8 mouse cellular contexts compared by ENCODE assay signal in the genomic region with DNA sequence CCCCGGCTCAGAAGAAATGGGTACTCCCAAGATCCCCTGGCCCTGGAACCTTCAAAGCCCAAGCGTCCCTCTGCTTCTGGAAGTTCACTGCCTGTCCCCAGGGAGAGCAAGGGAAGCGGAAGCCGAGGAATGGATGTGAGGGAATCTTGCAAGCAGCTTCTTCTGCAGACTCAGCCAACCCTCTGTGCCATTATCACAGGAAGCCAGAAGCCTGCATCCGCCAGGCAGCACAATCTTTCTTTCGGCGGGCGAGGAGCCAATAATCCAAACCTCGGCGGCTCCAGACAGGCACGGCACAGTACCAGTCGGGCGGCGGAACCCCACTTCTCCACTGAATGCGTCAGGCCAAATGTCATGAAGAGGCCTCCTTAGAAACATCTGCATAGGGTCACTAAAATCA. TPM values are rescaled to one million over a fixed set of nuclear protein-coding genes. Genes with fewer than 3 reads are reported as not detected.
DNase-seq lines count a peak whose midpoint lies in the region; ATAC-seq and TF ChIP-seq lines count a peak whose summit lies in the region.

No protein-coding gene starts in this region.

- H3K36me3 ChIP-seq in midbrain, embryonic 10.5 days: peaks cover 4% of the 10 kb centered on the region; the same call in 1 of the 2 replicates
- no peaks in the 10 kb centered on the region for H3K36me3 ChIP-seq in midbrain, embryonic 11.5 days (ENCODE audit: control insufficient read depth, insufficient read depth, low read length)
- no peaks in the 10 kb centered on the region for H3K36me3 ChIP-seq in midbrain, embryonic 13.5 days

- no peak for DNase-seq in midbrain, embryonic 10.5 days (ENCODE audit: low spot score)
- no peak for DNase-seq in midbrain, embryonic 11.5 days (ENCODE audit: low spot score, missing footprints)
- peak; percentile 68 to 79 for DNase-seq in cerebellum, postnatal 14 days
- peak; percentile 64 to 73 for DNase-seq in heart, postnatal 14 days
- peak; percentile 41 to 50 for DNase-seq in left cerebral cortex, adult 2 months (ENCODE audit: extremely low spot score in 1 of 2, low spot score in 2 of 2)
- no peak for DNase-seq in spleen, adult 18-20 months

- TF ChIP-seq CTCF in left cerebral cortex, adult 2 months (IDR thresholded peaks at IDR 0.05): no peak

- ATAC-seq in midbrain, embryonic 11.5 days (ENCODE audit: low FRiP score): no peak
- no peak for ATAC-seq in midbrain, embryonic 13.5 days
- ATAC-seq in inflammation-experienced regulatory T-cells, adult 6 months: no peak

- peaks cover 93% of the 10 kb centered on the region for H3K4me1 ChIP-seq in midbrain, embryonic 10.5 days
- peaks cover 38% of the 10 kb centered on the region for H3K4me1 ChIP-seq in midbrain, embryonic 11.5 days (ENCODE audit: control insufficient read depth, insufficient read depth, low read length)
- peaks cover 78% of the 10 kb centered on the region for H3K4me1 ChIP-seq in midbrain, embryonic 13.5 days (replicated peaks)

- intact Hi-C loops in heart, postnatal 14 days (cut with DNase I): loop anchor here (1.0 kb wide), 1 partner anchor 8 kb away; no protein-coding TSS in a partner anchor
- intact Hi-C loops in left cerebral cortex, adult 2 months (cut with DNase I): no loop called here

- H3K9ac ChIP-seq in midbrain, embryonic 11.5 days (ENCODE audit: low read length): no peak overlapping the region
- H3K9ac ChIP-seq in midbrain, embryonic 13.5 days (replicated peaks): no peak overlapping the region

- no peak overlapping the region for H3K4me2 ChIP-seq in midbrain, embryonic 11.5 days
- H3K4me2 ChIP-seq in midbrain, embryonic 13.5 days (replicated peaks): no peak overlapping the region

- 0 out of 2 replicates have a peak overlapping the region, but pooled peaks have one; percentile 14 for H3K27ac ChIP-seq in midbrain, embryonic 10.5 days (replicated peaks)
- no peak overlapping the region for H3K27ac ChIP-seq in midbrain, embryonic 11.5 days (ENCODE audit: low read depth, low read length)
- peak overlapping the region; percentile 54; the same call in 1 of the 2 replicates for H3K27ac ChIP-seq in left cerebral cortex, adult 2 months
- H3K27ac ChIP-seq in midbrain, embryonic 13.5 days: peak overlapping the region; percentile 59

- peak overlapping the region; percentile 7; the same call in 1 of the 2 replicates for H3K4me3 ChIP-seq in midbrain, embryonic 10.5 days
- no peak overlapping the region for H3K4me3 ChIP-seq in midbrain, embryonic 11.5 days (ENCODE audit: low read depth, low read length)
- no peak overlapping the region for H3K4me3 ChIP-seq in left cerebral cortex, adult 2 months
- H3K4me3 ChIP-seq in midbrain, embryonic 13.5 days (replicated peaks): no peak overlapping the region

- WGBS in midbrain, embryonic 10.5 days: 82% methylated on average over 15 of the region's 15 CpGs
- WGBS in midbrain, embryonic 11.5 days: 76% methylated on average over 15 of the region's 15 CpGs
- WGBS in midbrain, embryonic 13.5 days: 78% methylated on average over 15 of the region's 15 CpGs

- H3K27me3 ChIP-seq in midbrain, embryonic 10.5 days (ENCODE audit: low read depth, poor library complexity, severe bottlenecking): no peaks in the 10 kb centered on the region
- no peaks in the 10 kb centered on the region for H3K27me3 ChIP-seq in midbrain, embryonic 11.5 days (ENCODE audit: control insufficient read depth, insufficient read depth, low read length)
- no peaks in the 10 kb centered on the region for H3K27me3 ChIP-seq in midbrain, embryonic 13.5 days

- H3K9me3 ChIP-seq in midbrain, embryonic 10.5 days (replicated peaks): no peaks in the 10 kb centered on the region
- no peaks in the 10 kb centered on the region for H3K9me3 ChIP-seq in midbrain, embryonic 11.5 days (ENCODE audit: control insufficient read depth, low read length)
- H3K9me3 ChIP-seq in midbrain, embryonic 13.5 days: no peaks in the 10 kb centered on the region

RNA-seq across cellular contexts. Expression of gene Ptk7, which starts 8.0 kb away (rescaled TPM):
- polyA plus RNA-seq in midbrain, embryonic 10.5 days (2016; fragmentation: Nextera tagmentation; extraction: Ambion mirVana): 65.3 and 68.4 TPM in 2 replicates
- 16.7 and 19.5 TPM in 2 replicates for polyA plus RNA-seq in midbrain, embryonic 11.5 days (2014; fragmentation: Nextera tagmentation; extraction: Ambion mirVana)
- total RNA-seq in heart, postnatal 14 days (2021): 1 to 10 TPM; 9.1 to 9.2 TPM
- total RNA-seq in left cerebral cortex, adult 2 months (2021): 1 to 10 TPM; 8.3 to 9.4 TPM
- 33.4 and 37.5 TPM in 2 replicates for polyA plus RNA-seq in midbrain, embryonic 13.5 days (2015; fragmentation: Nextera tagmentation; extraction: Ambion mirVana)
- not detected for polyA plus RNA-seq in inflammation-experienced regulatory T-cells, adult 6 months (2017; shearing (Covaris generic))

RNA-seq across cellular contexts. Expression of gene Klc4, which starts 24.5 kb away (rescaled TPM):
- polyA plus RNA-seq in midbrain, embryonic 10.5 days (2016; fragmentation: Nextera tagmentation; extraction: Ambion mirVana): 33.0 and 40.3 TPM in 2 replicates
- polyA plus RNA-seq in midbrain, embryonic 11.5 days (2014; fragmentation: Nextera tagmentation; extraction: Ambion mirVana): 26.6 and 29.8 TPM in 2 replicates
- total RNA-seq in heart, postnatal 14 days (2021): 10 to 100 TPM; 24.5 to 25.3 TPM
- total RNA-seq in left cerebral cortex, adult 2 months (2021): 10 to 100 TPM; 21.9 to 24.4 TPM
- polyA plus RNA-seq in midbrain, embryonic 13.5 days (2015; fragmentation: Nextera tagmentation; extraction: Ambion mirVana): 49.1 and 54.1 TPM in 2 replicates
- polyA plus RNA-seq in inflammation-experienced regulatory T-cells, adult 6 months (2017; shearing (Covaris generic)): 10 to 100 TPM in 1 of 3 experiments, 1 to 10 TPM in 2; 7.6 to 10.1 (median 9.1) TPM

RNA-seq across cellular contexts. Expression of gene Mrpl2, which starts 24.7 kb away (rescaled TPM):
- polyA plus RNA-seq in midbrain, embryonic 10.5 days (2016; fragmentation: Nextera tagmentation; extraction: Ambion mirVana): 126 and 129 TPM in 2 replicates
- polyA plus RNA-seq in midbrain, embryonic 11.5 days (2014; fragmentation: Nextera tagmentation; extraction: Ambion mirVana): 97.8 and 100 TPM in 2 replicates
- 100 to 1,000 TPM; 106 to 121 TPM for total RNA-seq in heart, postnatal 14 days (2021)
- total RNA-seq in left cerebral cortex, adult 2 months (2021): 10 to 100 TPM; 49.1 to 53.2 TPM
- polyA plus RNA-seq in midbrain, embryonic 13.5 days (2015; fragmentation: Nextera tagmentation; extraction: Ambion mirVana): 75.1 and 89.5 TPM in 2 replicates
- polyA plus RNA-seq in inflammation-experienced regulatory T-cells, adult 6 months (2017; shearing (Covaris generic)): 10 to 100 TPM; 59.1 to 81.9 (median 60.2) TPM

RNA-seq across cellular contexts. Expression of gene Cul7, which starts 28.8 kb away (rescaled TPM):
- polyA plus RNA-seq in midbrain, embryonic 10.5 days (2016; fragmentation: Nextera tagmentation; extraction: Ambion mirVana): 37.4 and 45.1 TPM in 2 replicates
- polyA plus RNA-seq in midbrain, embryonic 11.5 days (2014; fragmentation: Nextera tagmentation; extraction: Ambion mirVana): 26.2 and 26.8 TPM in 2 replicates
- 10 to 100 TPM; 30.3 to 37.6 TPM for total RNA-seq in heart, postnatal 14 days (2021)
- total RNA-seq in left cerebral cortex, adult 2 months (2021): 10 to 100 TPM; 25.9 to 30.0 TPM
- polyA plus RNA-seq in midbrain, embryonic 13.5 days (2015; fragmentation: Nextera tagmentation; extraction: Ambion mirVana): 41.6 and 46.3 TPM in 2 replicates
- 1 to 10 TPM; 1.7 to 4.1 (median 2.5) TPM for polyA plus RNA-seq in inflammation-experienced regulatory T-cells, adult 6 months (2017; shearing (Covaris generic))

RNA-seq across cellular contexts. Expression of gene Rrp36, which starts 52.8 kb away (rescaled TPM):
- 69.4 and 69.6 TPM in 2 replicates for polyA plus RNA-seq in midbrain, embryonic 10.5 days (2016; fragmentation: Nextera tagmentation; extraction: Ambion mirVana)
- polyA plus RNA-seq in midbrain, embryonic 11.5 days (2014; fragmentation: Nextera tagmentation; extraction: Ambion mirVana): 53.4 and 60.0 TPM in 2 replicates
- 10 to 100 TPM in 1 of 2 experiments, 1 to 10 TPM in 1; 9.8 to 14.2 TPM for total RNA-seq in heart, postnatal 14 days (2021)
- total RNA-seq in left cerebral cortex, adult 2 months (2021): 10 to 100 TPM; 14.9 to 15.7 TPM
- 48.1 and 49.9 TPM in 2 replicates for polyA plus RNA-seq in midbrain, embryonic 13.5 days (2015; fragmentation: Nextera tagmentation; extraction: Ambion mirVana)
- 10 to 100 TPM; 47.3 to 50.7 (median 47.7) TPM for polyA plus RNA-seq in inflammation-experienced regulatory T-cells, adult 6 months (2017; shearing (Covaris generic))

Comparison
In these comparisons a context has a peak if more than half of its experiments do, and no peak if none do; other contexts are left out.
1. DNase-seq: peak in cerebellum, postnatal 14 days (2 of 2), heart, postnatal 14 days (2 of 2) and left cerebral cortex, adult 2 months (2 of 2); none in midbrain, embryonic 10.5 days (single experiment), midbrain, embryonic 11.5 days (single experiment) and spleen, adult 18-20 months (0 of 2).
2. RNA of gene Ptk7, which starts 8.0 kb away (polyA plus RNA-seq): 65.3 to 68.4 TPM in midbrain, embryonic 10.5 days, 33.4 to 37.5 TPM in midbrain, embryonic 13.5 days and 16.7 to 19.5 TPM in midbrain, embryonic 11.5 days; not detected in inflammation-experienced regulatory T-cells, adult 6 months; every median in the first group is over 10 times any median in the second.